Mouse (Mus musculus) lung, embryonic 14.5 days (tissue): ENCODE data around the gene Dpf3. TPM values are rescaled to one million over a fixed set of nuclear protein-coding genes. Genes with fewer than 3 reads are reported as not detected.

Source experiments
- ATAC-seq: fragments of 200-750 bp; cut with Nextera tagmentation; 2 replicates; pipeline ENCODE4 v1.8.0; 2017; ENCODE audit warnings: mild to moderate bottlenecking, moderate TSS enrichment, moderate library complexity; ENCODE audit not compliant: insufficient read depth
- DNase-seq: peaks from one replicate; pipeline ENCODE4 v3.0.0-alpha.2; 2015
- H3K27ac ChIP-seq: fragments of 300-500 bp; sonication (generic); 2 replicates; pipeline ENCODE4 v1.5.1; 2014; ENCODE audit warnings: low read depth, mild to moderate bottlenecking, moderate library complexity
- H3K27me3 ChIP-seq: fragments of 300-500 bp; sonication (generic); 2 replicates; pipeline ENCODE4 v1.6.1; 2014; ENCODE audit warnings: low read length, control low read depth; ENCODE audit not compliant: insufficient read depth
- H3K36me3 ChIP-seq: fragments of 300-500 bp; sonication (generic); 2 replicates; pipeline ENCODE4 v1.6.1; 2014; ENCODE audit warnings: control low read depth; ENCODE audit not compliant: insufficient read depth
- H3K4me1 ChIP-seq: fragments of 300-500 bp; sonication (generic); 2 replicates; pipeline ENCODE4 v1.6.1; 2014; ENCODE audit warnings: antibody characterized with exemption, control low read depth; ENCODE audit not compliant: insufficient read depth
- H3K4me2 ChIP-seq: fragments of 300-500 bp; sonication (generic); 2 replicates; pipeline ENCODE4 v1.6.1; 2014; ENCODE audit warnings: mild to moderate bottlenecking
- H3K4me3 ChIP-seq: fragments of 300-500 bp; sonication (generic); 2 replicates; pipeline ENCODE4 v1.5.1; 2014; ENCODE audit warnings: low read depth, low read length
- H3K9ac ChIP-seq: fragments of 300-500 bp; sonication (generic); 2 replicates; pipeline ENCODE4 v1.6.1; 2014
- H3K9me3 ChIP-seq: fragments of 300-500 bp; sonication (generic); 2 replicates; pipeline ENCODE4 v1.6.1; 2016; ENCODE audit warnings: low read depth, low read length, control low read depth
- CTCF ChIP-seq: IDR thresholded peaks from 2 replicates; pipeline ENCODE4 v1.5.1; 2016; ENCODE audit warnings: antibody characterized with exemption, low read depth
- WGBS: fragments of 180-500 bp; shearing (Covaris S2); extraction: QIAGEN DNeasy Blood & Tissue Kit; methylation state at CpG from one replicate; pipeline ENCODE4 v1.1.7; 2014; 5-methylcytosine and 5-hydroxymethylcytosine counted together
- polyA plus RNA-seq: library from polyadenylated mRNA; unstranded; fragments of >200 nt; fragmentation: Nextera tagmentation; extraction: Ambion mirVana; gene quantifications from 2 replicates; pipeline ENCODE4 v1.2.1, GENCODE M21; 2014

Dpf3 gene
- polyA plus RNA-seq, 1 experiment from 2014 or later, result 3.1 TPM

DNA sequence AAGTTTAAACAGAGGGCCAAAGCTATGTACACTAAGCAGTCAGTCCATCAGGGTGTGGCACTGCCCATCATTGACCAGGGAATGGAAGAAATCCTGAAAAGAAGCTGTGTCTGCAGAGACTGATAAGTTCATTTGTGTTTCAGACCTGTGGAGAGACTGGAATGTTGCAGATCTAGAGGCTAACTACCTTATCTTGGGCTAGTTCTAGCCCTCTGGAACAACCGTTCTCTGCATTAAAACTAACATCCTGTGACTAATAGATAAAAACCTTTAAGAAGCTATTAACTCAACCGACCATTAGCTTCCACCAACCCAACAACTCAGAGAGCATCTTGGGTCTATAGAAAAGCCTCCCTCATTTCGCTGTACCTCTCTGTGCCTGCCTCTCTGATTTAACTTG, 30.1 kb upstream of the Dpf3 start:
- H3K36me3 ChIP-seq, result no peaks in the 10 kb centered on the region
- DNase-seq, result no peak
- no peak overlapping the region for H3K4me3 ChIP-seq
- no peaks in the 10 kb centered on the region for H3K4me1 ChIP-seq
- no peak overlapping the region for H3K4me2 ChIP-seq
- H3K9ac ChIP-seq, result no peak overlapping the region
- 62% methylated on average over 3 of the region's 3 CpGs for WGBS
- TF ChIP-seq CTCF, result no peak
- H3K27ac ChIP-seq, result no peak overlapping the region
- ATAC-seq, result no peak
- H3K9me3 ChIP-seq, result no peaks in the 10 kb centered on the region
- H3K27me3 ChIP-seq, result no peaks in the 10 kb centered on the region

DNA sequence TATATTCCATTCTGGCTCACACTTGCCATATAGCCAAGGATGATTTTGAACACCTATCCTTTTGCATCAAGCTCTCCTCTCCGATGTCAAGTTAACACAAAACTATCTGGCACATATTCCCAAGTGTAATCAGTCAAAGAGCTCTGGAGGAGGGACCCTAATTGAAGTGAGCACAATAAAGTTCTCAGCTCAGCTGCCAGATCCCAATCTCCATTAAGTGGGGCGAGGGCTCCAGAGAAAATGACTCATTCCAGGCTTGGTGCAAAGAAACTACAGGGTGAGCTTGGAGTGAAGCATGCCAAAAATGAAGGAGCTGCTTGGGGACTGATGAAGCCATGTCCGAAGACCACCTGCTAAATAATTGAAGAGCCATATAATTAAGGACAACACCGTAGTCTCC, 26.7 kb upstream of the Dpf3 start:
- WGBS, result 70% methylated on average over 4 of the region's 4 CpGs
- H3K4me2 ChIP-seq, result no peak overlapping the region
- no peak for TF ChIP-seq CTCF
- H3K9me3 ChIP-seq, result no peaks in the 10 kb centered on the region
- H3K4me3 ChIP-seq, result no peak overlapping the region
- no peaks in the 10 kb centered on the region for H3K36me3 ChIP-seq
- H3K4me1 ChIP-seq, result no peaks in the 10 kb centered on the region
- DNase-seq (no peak), ATAC-seq (no peak)
- H3K27me3 ChIP-seq, result no peaks in the 10 kb centered on the region
- no peak overlapping the region for H3K9ac ChIP-seq
- H3K27ac ChIP-seq, result no peak overlapping the region

DNA sequence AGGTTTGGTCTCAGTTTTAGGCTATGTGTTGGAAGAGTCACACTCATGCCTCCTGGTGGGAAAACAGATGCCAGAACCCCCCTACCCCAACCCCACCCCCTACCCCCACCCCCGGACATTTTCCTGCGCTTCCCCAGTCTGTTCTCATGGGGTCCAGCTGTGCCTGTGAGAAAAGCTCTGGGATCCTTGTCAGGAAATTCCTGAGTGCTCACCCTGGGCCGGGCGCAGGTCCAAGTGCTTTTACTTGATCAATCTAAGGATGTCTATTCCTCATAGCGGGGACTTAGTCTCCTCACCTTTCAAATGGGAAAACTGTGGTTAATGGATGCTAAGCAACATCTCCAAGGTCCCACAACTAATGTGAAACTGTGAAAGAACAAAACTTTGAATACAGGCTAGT, 25.7 kb upstream of the Dpf3 start:
- H3K4me2 ChIP-seq, result no peak overlapping the region

DNA sequence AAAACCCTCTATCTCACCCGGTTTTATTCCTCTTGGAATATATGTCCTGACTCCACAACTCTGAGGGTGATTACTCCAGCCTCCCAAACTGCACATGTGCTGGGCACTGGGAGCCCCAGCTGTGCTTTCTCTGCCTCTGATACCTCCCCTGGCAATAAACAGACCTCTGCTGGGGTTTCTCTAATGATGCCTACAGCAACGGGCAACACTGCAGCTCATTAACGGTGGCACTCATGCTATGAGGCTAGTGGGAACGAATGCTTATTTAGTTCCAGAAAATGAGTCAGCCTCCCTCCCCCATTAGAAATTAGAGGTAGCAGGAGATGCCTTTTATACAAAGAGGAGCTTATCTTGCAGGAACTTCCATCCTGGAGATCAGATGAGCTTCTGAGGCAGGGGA, 25.3 kb upstream of the Dpf3 start:
- H3K27ac ChIP-seq, result no peak overlapping the region
- H3K36me3 ChIP-seq, result no peaks in the 10 kb centered on the region
- no peaks in the 10 kb centered on the region for H3K27me3 ChIP-seq
- H3K4me2 ChIP-seq, result no peak overlapping the region
- H3K9me3 ChIP-seq, result no peaks in the 10 kb centered on the region
- H3K9ac ChIP-seq, result no peak overlapping the region
- H3K4me3 ChIP-seq, result no peak overlapping the region
- no peak for TF ChIP-seq CTCF
- 32% methylated on average over 4 of the region's 4 CpGs for WGBS
- no peaks in the 10 kb centered on the region for H3K4me1 ChIP-seq
- no peak for ATAC-seq
- no peak for DNase-seq

More for the DNA sequence above, 25.7 kb upstream of the Dpf3 start:
- Histone ChIP-seq H3K9me3 (no peaks in the 10 kb centered on the region), H3K27ac (no peak overlapping the region), H3K27me3 (no peaks in the 10 kb centered on the region), H3K36me3 (no peaks in the 10 kb centered on the region), H3K4me3 (no peak overlapping the region), H3K9ac (no peak overlapping the region), H3K4me1 (no peaks in the 10 kb centered on the region)
- no peak for ATAC-seq
- 13% methylated on average over 5 of the region's 5 CpGs for WGBS
- TF ChIP-seq CTCF, result no peak
- DNase-seq, result peak; percentile 67

DNA sequence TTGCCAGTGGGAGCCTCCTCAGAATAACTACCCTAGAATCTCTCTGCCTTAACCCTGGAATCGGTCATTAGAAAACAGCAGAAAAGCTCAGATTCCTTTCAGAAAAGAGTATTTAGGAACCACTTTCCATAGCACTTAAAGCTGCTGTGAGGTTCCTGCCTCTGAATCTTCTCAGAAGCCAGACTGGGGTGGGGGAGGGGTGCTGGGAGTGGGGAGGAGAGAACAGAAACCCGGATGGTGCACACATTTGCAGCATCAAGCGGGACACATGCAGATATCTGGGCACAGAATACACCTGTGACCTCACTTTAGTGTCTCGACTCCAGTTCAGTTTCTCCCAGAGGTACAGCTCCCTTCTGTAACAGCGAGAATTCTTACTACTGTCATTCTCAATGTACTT, 23.1 kb upstream of the Dpf3 start:
- WGBS, result 70% methylated on average over 5 of the region's 5 CpGs

DNA sequence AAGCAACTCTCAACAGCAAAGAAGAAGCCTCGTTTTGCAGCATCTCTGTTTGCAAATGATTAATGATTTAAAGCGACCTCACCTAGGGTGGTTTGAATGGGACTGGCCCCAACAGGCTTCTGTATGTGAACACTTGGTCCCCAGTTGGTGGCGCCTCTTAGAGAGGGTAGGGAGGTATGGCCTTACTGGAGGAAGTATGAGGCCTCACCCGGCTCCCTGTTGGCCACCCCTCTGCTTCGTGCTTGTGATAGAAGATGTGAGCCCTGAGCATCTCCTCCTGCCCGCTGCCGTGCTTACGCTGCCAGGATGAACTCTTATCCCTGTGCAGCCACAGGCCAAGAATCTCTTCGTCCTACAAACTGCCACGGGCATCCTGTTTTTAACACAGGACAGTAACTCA, 19.0 kb upstream of the Dpf3 start:
- no peak overlapping the region for H3K4me2 ChIP-seq
- no peaks in the 10 kb centered on the region for H3K27me3 ChIP-seq
- no peak overlapping the region for H3K4me3 ChIP-seq
- no peaks in the 10 kb centered on the region for H3K9me3 ChIP-seq
- DNase-seq (no peak), ATAC-seq (no peak)
- no peaks in the 10 kb centered on the region for H3K36me3 ChIP-seq
- no peak for TF ChIP-seq CTCF
- 68% methylated on average over 10 of the region's 10 CpGs for WGBS
- H3K9ac ChIP-seq, result no peak overlapping the region
- H3K27ac ChIP-seq, result no peak overlapping the region
- H3K4me1 ChIP-seq, result no peaks in the 10 kb centered on the region

More for the DNA sequence above, 23.1 kb upstream of the Dpf3 start:
- H3K9ac ChIP-seq, result no peak overlapping the region
- no peak for TF ChIP-seq CTCF
- no peak overlapping the region for H3K4me2 ChIP-seq
- no peaks in the 10 kb centered on the region for H3K27me3 ChIP-seq
- H3K4me3 ChIP-seq, result no peak overlapping the region
- DNase-seq (no peak), ATAC-seq (no peak)
- H3K4me1 ChIP-seq, result no peaks in the 10 kb centered on the region
- H3K36me3 ChIP-seq, result no peaks in the 10 kb centered on the region
- H3K9me3 ChIP-seq, result no peaks in the 10 kb centered on the region
- H3K27ac ChIP-seq, result no peak overlapping the region

DNA sequence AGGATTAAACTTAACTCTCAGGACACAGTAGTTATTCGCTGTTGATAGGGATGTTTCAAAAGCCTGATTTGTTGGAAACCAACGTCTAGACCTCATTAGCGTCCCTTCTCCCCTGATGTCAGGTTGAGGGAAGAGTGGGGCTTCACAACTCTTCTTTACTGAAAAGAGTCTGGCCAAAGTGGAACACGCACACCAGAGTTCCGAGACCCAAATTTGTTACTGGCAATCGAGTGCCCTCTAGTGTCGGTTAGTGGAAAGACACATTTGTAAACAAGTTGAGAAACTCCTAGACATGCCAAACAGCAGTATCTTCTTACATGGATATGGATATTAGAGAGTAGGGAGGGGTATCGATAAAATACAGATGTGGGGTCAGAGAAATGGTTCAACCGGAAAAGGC, 14.7 kb upstream of the Dpf3 start:
- no peak for ATAC-seq
- Histone ChIP-seq H3K27me3 (no peaks in the 10 kb centered on the region), H3K4me3 (no peak overlapping the region), H3K4me1 (no peaks in the 10 kb centered on the region), H3K27ac (no peak overlapping the region), H3K4me2 (no peak overlapping the region), H3K9me3 (no peaks in the 10 kb centered on the region), H3K36me3 (no peaks in the 10 kb centered on the region), H3K9ac (no peak overlapping the region)
- WGBS, result 5% methylated on average over 9 of the region's 9 CpGs
- TF ChIP-seq CTCF, result peak; percentile 86
- peak; percentile 92 for DNase-seq

DNA sequence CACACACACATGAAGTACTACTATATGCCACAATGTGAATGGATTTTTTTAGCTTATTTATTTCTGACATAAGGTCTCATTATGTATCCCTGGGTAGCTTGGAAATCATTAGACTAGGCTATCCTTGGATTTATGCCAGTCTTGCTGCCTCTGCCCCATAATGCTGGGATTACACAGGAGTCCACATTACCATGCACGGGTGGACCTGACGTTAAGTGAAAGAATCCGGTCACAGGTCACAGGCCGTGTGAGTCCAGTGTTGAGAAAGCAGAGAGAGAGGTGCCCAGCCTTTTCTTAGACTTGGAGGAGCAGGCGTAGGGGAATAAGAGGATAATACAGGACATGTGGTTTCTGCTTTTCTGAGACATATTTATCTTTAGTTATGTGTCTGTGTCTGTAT, 11.7 kb upstream of the Dpf3 start:
- ATAC-seq (no peak), DNase-seq (no peak)
- Histone ChIP-seq H3K36me3 (no peaks in the 10 kb centered on the region), H3K4me2 (no peak overlapping the region), H3K4me1 (no peaks in the 10 kb centered on the region), H3K27ac (no peak overlapping the region), H3K4me3 (no peak overlapping the region), H3K27me3 (no peaks in the 10 kb centered on the region), H3K9ac (no peak overlapping the region), H3K9me3 (no peaks in the 10 kb centered on the region)
- WGBS, result 67% methylated on average over 5 of the region's 5 CpGs
- TF ChIP-seq CTCF, result no peak
